Mouse (Mus musculus) kidney, adult 2 months (tissue): ENCODE results near the gene Lpp. TPM values are rescaled to one million over a fixed set of nuclear protein-coding genes. Genes with fewer than 3 reads are reported as not detected.

Experiments
- DNase-seq: peaks from one replicate; pipeline ENCODE4 v3.0.0; 2021
- H3K27ac ChIP-seq: fragments of 200-500 bp; 2 replicates; pipeline ENCODE4 v1.5.1; 2012; ENCODE audit warnings: low read depth, low read length, control low read depth, inconsistent platforms; ENCODE audit not compliant: insufficient read depth
- H3K27me3 ChIP-seq: fragments of 200-500 bp; replicated peaks from 2 replicates; pipeline ENCODE4 v1.6.1; 2012; ENCODE audit warnings: mild to moderate bottlenecking, moderate library complexity, low read length, inconsistent platforms; ENCODE audit not compliant: control insufficient read depth, insufficient read depth
- H3K36me3 ChIP-seq: fragments of 200-500 bp; 2 replicates; pipeline ENCODE4 v1.6.1; 2012; ENCODE audit warnings: mild to moderate bottlenecking, moderate library complexity, low read length, inconsistent platforms; ENCODE audit not compliant: control insufficient read depth, insufficient read depth
- H3K4me1 ChIP-seq: fragments of 200-500 bp; 2 replicates; pipeline ENCODE4 v1.6.1; 2011; ENCODE audit warnings: low read length; ENCODE audit not compliant: control insufficient read depth, insufficient read depth
- H3K4me3 ChIP-seq: fragments of 200-500 bp; 2 replicates; pipeline ENCODE4 v1.5.1; 2011; ENCODE audit warnings: mild to moderate bottlenecking, low read depth, low read length, control low read depth; ENCODE audit not compliant: insufficient read depth
- CTCF ChIP-seq: fragments of 200-500 bp; conservative IDR thresholded peaks from 2 replicates; pipeline ENCODE4 v1.5.1; 2011; ENCODE audit warnings: low read depth, mild to moderate bottlenecking, control low read depth, low read length, moderate library complexity, mixed read lengths; ENCODE audit not compliant: insufficient read depth, insufficient read length
- POLR2A ChIP-seq: fragments of 200-500 bp; IDR thresholded peaks from one replicate; pipeline ENCODE4 v1.6.1; 2011; ENCODE audit warnings: low read depth, low read length, control low read depth
- whole genome bisulfite sequencing: fragments of 180-500 bp; shearing (Covaris S2); methylation state at CpG from one replicate; pipeline ENCODE4 v1.1.7; 2018; 5-methylcytosine and 5-hydroxymethylcytosine counted together
- polyA plus RNA-seq: library from polyadenylated mRNA; depleted of rRNA; stranded (reverse); fragments of >200 nt; gene quantifications from 2 replicates; pipeline ENCODE4 v1.2.3, GENCODE M21; 2012

Lpp gene
- polyA plus RNA-seq, 1 experiment, result 15.9 TPM

GRCm38 (mm10) chr16:24593535-24593934, 200.2 kb downstream of the Lpp start:
- H3K4me1 ChIP-seq, result no peaks in the 10 kb centered on the region
- no peaks in the 10 kb centered on the region for H3K36me3 ChIP-seq
- WGBS, result 76% methylated on average over 4 of the region's 4 CpGs
- no peaks in the 10 kb centered on the region for H3K27me3 ChIP-seq
- TF ChIP-seq CTCF (no peak), POLR2A (no peak)
- H3K27ac ChIP-seq, result peak overlapping the region; percentile 16; the same call in 1 of the 2 replicates
- no peak for DNase-seq
- no peak overlapping the region for H3K4me3 ChIP-seq

GRCm38 (mm10) chr16:24594508-24594907, 201.2 kb downstream of the Lpp start:
- Histone ChIP-seq H3K27me3 (no peaks in the 10 kb centered on the region), H3K27ac (no peak overlapping the region), H3K36me3 (no peaks in the 10 kb centered on the region), H3K4me3 (no peak overlapping the region), H3K4me1 (no peaks in the 10 kb centered on the region)
- no peak for DNase-seq
- WGBS, result 84% methylated on average over 5 of the region's 5 CpGs
- TF ChIP-seq POLR2A, result no peak

DNA sequence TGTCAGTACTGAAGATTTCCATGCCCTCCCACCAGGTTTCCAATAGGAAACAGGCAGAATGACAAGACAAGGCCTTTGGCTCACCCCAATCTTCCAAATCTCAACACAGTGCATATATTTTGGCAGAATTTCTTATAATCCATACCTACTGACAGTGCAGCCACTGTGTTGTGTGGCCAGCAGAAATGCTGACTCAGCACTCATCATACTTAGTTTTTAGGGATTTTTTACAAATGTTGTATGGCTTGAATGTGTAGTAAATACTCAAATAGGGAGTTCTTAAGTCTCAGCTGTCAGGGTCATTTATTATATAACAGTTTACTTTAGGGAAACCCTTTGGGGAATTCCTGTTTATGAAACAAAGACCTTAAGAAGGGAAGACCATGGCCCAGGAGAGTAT, 202.2 kb downstream of the Lpp start:
- no peaks in the 10 kb centered on the region for H3K27me3 ChIP-seq
- DNase-seq, result no peak
- TF ChIP-seq CTCF (no peak), POLR2A (no peak)
- no peaks in the 10 kb centered on the region for H3K4me1 ChIP-seq
- no peaks in the 10 kb centered on the region for H3K36me3 ChIP-seq
- no peak overlapping the region for H3K4me3 ChIP-seq
- H3K27ac ChIP-seq, result no peak overlapping the region

GRCm38 (mm10) chr16:24598567-24598966, 205.3 kb downstream of the Lpp start:
- no peaks in the 10 kb centered on the region for H3K4me1 ChIP-seq
- H3K27me3 ChIP-seq, result no peaks in the 10 kb centered on the region
- H3K36me3 ChIP-seq, result no peaks in the 10 kb centered on the region
- H3K27ac ChIP-seq, result no peak overlapping the region
- no peak overlapping the region for H3K4me3 ChIP-seq
- TF ChIP-seq CTCF (no peak), POLR2A (no peak)
- no peak for DNase-seq
- WGBS, result 60% methylated on average over 7 of the region's 7 CpGs

DNA sequence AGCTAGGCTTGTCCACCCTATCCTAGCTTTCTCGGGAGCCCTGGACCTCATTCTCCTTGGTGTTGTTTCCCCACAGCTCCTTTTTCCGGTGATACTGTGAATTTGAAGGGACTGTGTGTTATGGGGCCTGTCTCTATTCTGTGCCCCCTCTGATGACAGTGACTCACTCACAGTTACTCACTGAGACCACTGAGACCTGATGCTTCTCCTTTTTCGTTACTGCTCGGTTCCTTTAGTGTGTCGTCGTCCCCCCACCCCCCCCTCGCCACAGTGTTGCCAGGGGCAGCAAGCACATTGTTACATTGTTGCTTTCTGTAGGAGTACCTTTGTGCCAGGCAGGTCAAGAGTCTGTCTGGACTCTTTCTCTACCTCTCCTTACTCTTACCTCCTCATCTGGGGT, 206.5 kb downstream of the Lpp start:
- H3K36me3 ChIP-seq, result no peaks in the 10 kb centered on the region
- no peak overlapping the region for H3K4me3 ChIP-seq
- no peaks in the 10 kb centered on the region for H3K27me3 ChIP-seq
- H3K27ac ChIP-seq, result no peak overlapping the region
- TF ChIP-seq CTCF (no peak), POLR2A (no peak)
- no peaks in the 10 kb centered on the region for H3K4me1 ChIP-seq
- no peak for DNase-seq
- WGBS, result 80% methylated on average over 7 of the region's 7 CpGs

DNA sequence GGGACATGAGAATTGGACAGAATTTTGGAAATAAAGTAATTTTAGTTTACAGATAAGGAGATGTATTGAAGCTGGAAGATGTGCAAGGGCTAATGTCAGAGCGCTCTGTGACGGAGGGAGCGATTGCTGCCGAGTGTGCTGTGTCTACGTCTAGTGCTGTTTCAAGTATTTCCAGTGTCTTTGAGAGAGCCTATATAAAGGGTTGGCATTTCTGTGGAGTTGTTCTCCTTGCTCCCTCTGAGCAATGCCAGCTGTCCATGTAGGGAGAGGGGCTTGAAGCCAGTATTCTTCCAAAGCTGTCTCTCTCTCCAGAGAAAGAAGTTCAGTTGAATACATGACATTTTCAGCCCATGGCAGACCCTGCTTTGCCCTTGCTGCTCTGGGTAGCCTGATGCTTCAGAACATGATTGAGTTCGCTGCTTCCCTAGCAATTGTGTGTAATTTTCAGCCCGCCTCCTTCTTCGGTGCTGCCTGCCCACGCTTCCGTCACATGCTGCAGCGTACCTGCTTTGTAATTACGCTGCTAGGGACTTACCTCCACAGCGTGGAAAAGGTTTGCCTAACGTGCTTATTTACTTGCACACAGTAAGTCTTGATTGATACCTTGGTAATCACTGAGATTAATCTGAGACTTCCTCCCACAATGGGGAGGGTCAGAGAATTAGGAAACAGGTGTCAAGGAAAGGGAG, 207.1 kb downstream of the Lpp start:
- DNase-seq, result no peak
- H3K27me3 ChIP-seq, result no peaks in the 10 kb centered on the region
- H3K4me1 ChIP-seq, result no peaks in the 10 kb centered on the region
- 88% methylated on average over 14 of the region's 14 CpGs for WGBS
- H3K4me3 ChIP-seq, result no peak overlapping the region
- no peaks in the 10 kb centered on the region for H3K36me3 ChIP-seq
- H3K27ac ChIP-seq, result no peak overlapping the region
- no peak for TF ChIP-seq POLR2A
- no peak for TF ChIP-seq CTCF

- Histone ChIP-seq H3K27me3 (no peaks in the 10 kb centered on the region), H3K4me3 (no peak overlapping the region), H3K4me1 (no peaks in the 10 kb centered on the region), H3K27ac (no peak overlapping the region), H3K36me3 (no peaks in the 10 kb centered on the region)
- TF ChIP-seq POLR2A, result no peak
- no peak for TF ChIP-seq CTCF
- no peak for DNase-seq
- 87% methylated on average over 4 of the region's 4 CpGs for WGBS
Measured at GRCm38 (mm10) chr16:24603342-24603741, 210.0 kb downstream of the Lpp start.
